Mouse (Mus musculus) kidney, adult 2 months (tissue): ENCODE results near the gene Reep3. TPM values are rescaled to one million over a fixed set of nuclear protein-coding genes. Genes with fewer than 3 reads are reported as not detected.

ENCODE experiments used
- DNase-seq: peaks from one replicate; pipeline ENCODE4 v3.0.0; 2021
- H3K27ac ChIP-seq: fragments of 200-500 bp; 2 replicates; pipeline ENCODE4 v1.5.1; 2012; ENCODE audit warnings: low read depth, low read length, control low read depth, inconsistent platforms; ENCODE audit not compliant: insufficient read depth
- H3K27me3 ChIP-seq: fragments of 200-500 bp; replicated peaks from 2 replicates; pipeline ENCODE4 v1.6.1; 2012; ENCODE audit warnings: mild to moderate bottlenecking, moderate library complexity, low read length, inconsistent platforms; ENCODE audit not compliant: control insufficient read depth, insufficient read depth
- H3K36me3 ChIP-seq: fragments of 200-500 bp; 2 replicates; pipeline ENCODE4 v1.6.1; 2012; ENCODE audit warnings: mild to moderate bottlenecking, moderate library complexity, low read length, inconsistent platforms; ENCODE audit not compliant: control insufficient read depth, insufficient read depth
- H3K4me1 ChIP-seq: fragments of 200-500 bp; 2 replicates; pipeline ENCODE4 v1.6.1; 2011; ENCODE audit warnings: low read length; ENCODE audit not compliant: control insufficient read depth, insufficient read depth
- H3K4me3 ChIP-seq: fragments of 200-500 bp; 2 replicates; pipeline ENCODE4 v1.5.1; 2011; ENCODE audit warnings: mild to moderate bottlenecking, low read depth, low read length, control low read depth; ENCODE audit not compliant: insufficient read depth
- CTCF ChIP-seq: fragments of 200-500 bp; conservative IDR thresholded peaks from 2 replicates; pipeline ENCODE4 v1.5.1; 2011; ENCODE audit warnings: low read depth, mild to moderate bottlenecking, control low read depth, low read length, moderate library complexity, mixed read lengths; ENCODE audit not compliant: insufficient read depth, insufficient read length
- POLR2A ChIP-seq: fragments of 200-500 bp; IDR thresholded peaks from one replicate; pipeline ENCODE4 v1.6.1; 2011; ENCODE audit warnings: low read depth, low read length, control low read depth
- WGBS: fragments of 180-500 bp; shearing (Covaris S2); methylation state at CpG from one replicate; pipeline ENCODE4 v1.1.7; 2018; 5-methylcytosine and 5-hydroxymethylcytosine counted together
- polyA plus RNA-seq: library from polyadenylated mRNA; depleted of rRNA; stranded (reverse); fragments of >200 nt; gene quantifications from 2 replicates; pipeline ENCODE4 v1.2.3, GENCODE M21; 2012

Reep3 gene
- polyA plus RNA-seq, 1 experiment, result 26.0 TPM

- 72% methylated on average over 4 of the region's 4 CpGs for WGBS
- H3K27ac ChIP-seq, result no peak overlapping the region
Observed at GRCm38 (mm10) chr10:67016615-67017278, 80.0 kb downstream of the Reep3 start.

GRCm38 (mm10) chr10:67014746-67015145 is 82.0 kb downstream of the Reep3 start:
- Histone ChIP-seq H3K36me3 (no peaks in the 10 kb centered on the region; the same call in 1 of the 2 replicates), H3K27me3 (no peaks in the 10 kb centered on the region), H3K27ac (no peak overlapping the region), H3K4me1 (no peaks in the 10 kb centered on the region), H3K4me3 (no peak overlapping the region)
- WGBS, result 88% methylated on average over 12 of the region's 12 CpGs
- DNase-seq, result no peak
- TF ChIP-seq CTCF (no peak), POLR2A (no peak)

More at GRCm38 (mm10) chr10:67016615-67017278, 80.0 kb downstream of the Reep3 start:
- Histone ChIP-seq H3K36me3 (no peaks in the 10 kb centered on the region; the same call in 1 of the 2 replicates), H3K4me3 (no peak overlapping the region), H3K27me3 (no peaks in the 10 kb centered on the region), H3K4me1 (no peaks in the 10 kb centered on the region)
- no peak for TF ChIP-seq CTCF
- no peak for TF ChIP-seq POLR2A
- no peak for DNase-seq

GRCm38 (mm10) chr10:67010521-67010920 is 86.2 kb downstream of the Reep3 start:
- WGBS, result 80% methylated on average over 12 of the region's 12 CpGs
- no peaks in the 10 kb centered on the region for H3K27me3 ChIP-seq
- peak; percentile 31 for DNase-seq
- no peaks in the 10 kb centered on the region for H3K4me1 ChIP-seq
- H3K36me3 ChIP-seq, result no peaks in the 10 kb centered on the region; the same call in 1 of the 2 replicates
- TF ChIP-seq POLR2A, result no peak
- H3K27ac ChIP-seq, result no peak overlapping the region
- no peak overlapping the region for H3K4me3 ChIP-seq

GRCm38 (mm10) chr10:67004527-67005042 is 92.2 kb downstream of the Reep3 start:
- H3K27ac ChIP-seq, result peak overlapping the region; percentile 76

GRCm38 (mm10) chr10:67003743-67004526 is 92.8 kb downstream of the Reep3 start:
- Histone ChIP-seq H3K27me3 (no peaks in the 10 kb centered on the region), H3K27ac (peak overlapping the region; percentile 76), H3K4me3 (peak overlapping the region; percentile 22; the same call in 1 of the 2 replicates), H3K36me3 (no peaks in the 10 kb centered on the region), H3K4me1 (peaks cover 11% of the 10 kb centered on the region)
- peak; percentile 92 for DNase-seq
- WGBS, result 2% methylated on average over 22 of the region's 22 CpGs
- TF ChIP-seq POLR2A (no peak), CTCF (no peak)

More at GRCm38 (mm10) chr10:67004527-67005042, 92.2 kb downstream of the Reep3 start:
- DNase-seq, result peak; percentile 61
- H3K36me3 ChIP-seq, result no peaks in the 10 kb centered on the region
- TF ChIP-seq POLR2A (no peak), CTCF (no peak)
- H3K4me1 ChIP-seq, result peaks cover 11% of the 10 kb centered on the region
- WGBS, result 16% methylated on average over 12 of the region's 12 CpGs
- H3K27me3 ChIP-seq, result no peaks in the 10 kb centered on the region
- peak overlapping the region; percentile 22; the same call in 1 of the 2 replicates for H3K4me3 ChIP-seq

- H3K27ac ChIP-seq, result peak overlapping the region; percentile 76
- DNase-seq, result peak; percentile 55
- H3K4me3 ChIP-seq, result peak overlapping the region; percentile 35
- WGBS, result 6% methylated on average over 25 of the region's 25 CpGs
- TF ChIP-seq POLR2A, result no peak
- TF ChIP-seq CTCF, result no peak
- H3K36me3 ChIP-seq, result no peaks in the 10 kb centered on the region
- peaks cover 11% of the 10 kb centered on the region for H3K4me1 ChIP-seq
- no peaks in the 10 kb centered on the region for H3K27me3 ChIP-seq
Observed at GRCm38 (mm10) chr10:67003009-67003742, 93.6 kb downstream of the Reep3 start.
